Mouse (Mus musculus): ENCODE results near the gene Nudt21.

DNA sequence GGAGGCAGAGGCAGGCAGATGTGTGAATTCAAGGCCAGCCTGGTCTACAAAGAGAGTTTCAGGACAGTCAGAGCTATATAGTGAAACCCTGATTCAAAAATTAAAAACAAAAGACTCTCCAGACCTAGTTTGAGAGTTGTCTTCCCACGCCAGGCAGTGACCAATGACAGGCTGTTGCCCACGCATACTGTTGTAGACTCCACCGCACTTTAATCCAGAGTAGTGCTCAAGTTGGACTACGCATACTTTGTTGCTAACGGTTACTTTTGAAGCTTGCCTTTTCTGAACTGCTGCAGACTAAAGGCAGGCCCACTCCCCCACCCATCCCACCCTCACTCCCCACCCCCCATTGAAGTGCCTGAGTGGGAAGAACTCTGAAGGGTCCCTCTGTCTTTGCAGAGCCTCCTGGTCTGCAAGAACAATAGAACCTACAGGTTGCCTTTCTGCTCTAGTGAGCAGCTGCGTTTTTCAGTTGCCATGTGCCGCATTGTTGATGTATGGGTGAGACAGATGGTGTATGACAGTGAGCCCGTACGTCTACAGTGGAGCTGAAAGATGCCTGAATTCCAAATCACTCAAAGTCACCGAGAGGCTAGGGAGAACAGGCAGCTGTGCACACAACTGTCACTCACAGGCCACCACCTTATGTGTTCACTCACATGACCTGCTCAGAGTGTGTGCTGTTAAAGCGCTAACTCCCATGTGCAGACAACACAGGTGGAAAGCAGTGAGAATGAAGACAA lies 29.5 kb upstream of the Nudt21 start:
- TF ChIP-seq CTCF (IDR thresholded peaks at IDR 0.05; ENCODE audit: low read depth), result no peak
- TF ChIP-seq EP300 (optimal IDR thresholded peaks at IDR 0.05), result no peak
